Mouse (Mus musculus) spleen, adult 2 months (tissue): ENCODE results near the gene Zfp950. TPM values are rescaled to one million over a fixed set of nuclear protein-coding genes. Genes with fewer than 3 reads are reported as not detected.

ENCODE experiments used
- DNase-seq, 2 experiments: peaks; one replicate each; pipeline versions ENCODE4 v3.0.0 to v3.0.0-alpha.2; 2012 to 2021; ENCODE audit warnings: low spot score in 2 of 2, low read depth in 1 of 2
- H3K27ac ChIP-seq: fragments of 200-500 bp; 2 replicates; pipeline ENCODE4 v1.5.1; 2012; ENCODE audit warnings: low read length, inconsistent platforms; ENCODE audit not compliant: insufficient read depth
- H3K27me3 ChIP-seq: fragments of 200-500 bp; 2 replicates; pipeline ENCODE4 v1.6.1; 2012; ENCODE audit warnings: mild to moderate bottlenecking, moderate library complexity, low read length, inconsistent platforms; ENCODE audit not compliant: control insufficient read depth, insufficient read depth
- H3K36me3 ChIP-seq: fragments of 200-500 bp; 2 replicates; pipeline ENCODE4 v1.6.1; 2012; ENCODE audit warnings: mild to moderate bottlenecking, low read length, inconsistent platforms; ENCODE audit not compliant: control insufficient read depth, insufficient read depth
- H3K4me1 ChIP-seq: fragments of 200-500 bp; 2 replicates; pipeline ENCODE4 v1.6.1; 2011; ENCODE audit warnings: inconsistent platforms; ENCODE audit not compliant: control insufficient read depth, insufficient read depth, insufficient read length
- H3K4me3 ChIP-seq: fragments of 200-500 bp; 2 replicates; pipeline ENCODE4 v1.5.1; 2011; ENCODE audit warnings: mild to moderate bottlenecking, inconsistent platforms; ENCODE audit not compliant: insufficient read depth, insufficient read length; ENCODE audit errors: extremely low read depth
- CTCF ChIP-seq: fragments of 200-500 bp; IDR thresholded peaks from 2 replicates; pipeline ENCODE4 v1.5.1; 2011; ENCODE audit warnings: mild to moderate bottlenecking, inconsistent platforms; ENCODE audit not compliant: insufficient read depth, insufficient read length, insufficient replicate concordance; ENCODE audit errors: extremely low read depth
- POLR2A ChIP-seq: fragments of 200-500 bp; IDR thresholded peaks from 2 replicates; pipeline ENCODE4 v1.6.1; 2011; ENCODE audit warnings: low read depth, low read length, inconsistent platforms
- WGBS: fragments of 180-500 bp; shearing (Covaris S2); methylation state at CpG from one replicate; pipeline ENCODE4 v1.1.7; 2018; 5-methylcytosine and 5-hydroxymethylcytosine counted together
- polyA plus RNA-seq: library from polyadenylated mRNA; depleted of rRNA; stranded (reverse); fragments of >200 nt; gene quantifications from 2 replicates; pipeline ENCODE4 v1.2.3, GENCODE M21; 2012

The Zfp950 gene
- polyA plus RNA-seq, 1 experiment: 3.5 TPM

DNA sequence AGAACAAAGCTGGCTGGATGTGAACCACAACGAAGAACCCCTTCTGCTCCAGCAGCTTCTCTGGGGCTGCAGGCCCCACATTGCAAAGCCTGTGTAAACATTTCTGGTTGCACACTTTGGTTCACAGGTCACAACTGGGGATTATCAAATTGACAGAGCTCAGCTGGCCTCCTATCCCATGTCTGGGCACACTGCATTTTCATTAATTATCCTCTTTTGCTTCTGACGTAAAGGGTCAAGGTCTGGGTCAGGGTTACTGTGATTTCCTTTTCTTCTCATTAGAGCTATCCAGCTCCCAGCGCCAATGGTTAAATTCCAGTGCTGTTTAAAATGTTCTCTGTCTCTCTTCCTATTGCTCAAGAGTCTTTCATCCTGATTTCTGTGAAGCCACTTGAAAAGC, 83.1 kb downstream of the Zfp950 start:
- DNase-seq: peak in 1 of 2 experiments; percentile 2
- Histone ChIP-seq H3K27ac (no peak overlapping the region), H3K27me3 (no peaks in the 10 kb centered on the region), H3K36me3 (no peaks in the 10 kb centered on the region), H3K4me3 (no peak overlapping the region), H3K4me1 (peaks cover 7% of the 10 kb centered on the region; the same call in 1 of the 2 replicates)
- TF ChIP-seq POLR2A (no peak), CTCF (no peak)
- WGBS: 60% methylated on average over 3 of the region's 3 CpGs

DNA sequence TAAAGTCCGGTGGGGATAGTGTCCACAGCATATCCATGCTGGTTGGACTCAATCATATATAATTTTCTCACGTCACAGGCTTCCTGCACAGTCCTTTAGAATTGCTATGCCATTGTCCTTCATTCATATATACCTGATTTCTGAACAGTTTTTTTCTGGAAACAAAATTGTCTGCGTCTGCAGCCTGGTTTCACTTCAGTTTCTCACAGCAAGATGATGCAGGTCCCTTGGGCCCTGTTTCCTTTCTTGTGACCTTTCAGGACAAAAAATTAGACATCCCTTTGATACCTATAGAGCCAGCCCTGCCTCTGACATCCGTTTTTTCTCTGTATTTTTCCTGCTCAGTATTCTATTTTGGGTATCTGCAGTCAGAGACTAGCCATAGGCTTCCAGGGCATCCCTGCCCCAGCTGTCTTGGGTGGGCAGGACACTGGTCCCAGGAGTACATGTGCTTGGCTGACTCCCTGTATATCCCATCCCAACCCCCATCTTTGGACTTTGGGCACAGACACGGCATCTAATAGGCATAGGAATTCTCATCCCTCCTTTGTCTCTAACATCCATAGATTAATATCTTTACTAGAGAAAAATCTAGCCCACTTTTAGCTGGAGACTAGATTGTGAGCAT, 83.7 kb downstream of the Zfp950 start:
- H3K4me3 ChIP-seq: no peak overlapping the region
- no peak overlapping the region; the same call in 1 of the 2 replicates for H3K27ac ChIP-seq
- WGBS: 54% methylated on average over 5 of the region's 5 CpGs

DNA sequence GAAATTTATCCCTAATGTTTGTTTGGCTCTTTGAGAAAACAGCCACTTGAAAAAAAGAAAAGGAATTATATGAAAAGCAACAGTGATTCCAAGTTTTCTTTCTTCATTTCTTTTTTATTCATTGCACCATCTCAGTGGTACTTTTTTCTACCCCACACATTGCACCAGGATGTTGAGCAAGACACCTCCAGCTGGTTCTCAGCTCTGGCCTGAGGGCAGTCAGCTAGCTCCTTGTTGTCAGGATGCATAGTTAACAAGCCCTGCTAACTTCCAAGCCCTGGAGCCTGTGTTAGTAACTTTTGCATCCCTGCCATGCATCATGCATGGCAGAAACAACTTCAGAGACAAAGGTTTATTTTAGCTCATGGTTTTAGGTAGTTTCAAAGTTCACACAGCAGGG, 87.9 kb downstream of the Zfp950 start:
- Histone ChIP-seq H3K4me1 (peaks cover 7% of the 10 kb centered on the region; the same call in 1 of the 2 replicates), H3K36me3 (no peaks in the 10 kb centered on the region), H3K27ac (no peak overlapping the region), H3K27me3 (no peaks in the 10 kb centered on the region), H3K4me3 (no peak overlapping the region)
- no peak for TF ChIP-seq POLR2A
- no peak for TF ChIP-seq CTCF
- no peak for DNase-seq

More for the DNA sequence above, 83.7 kb downstream of the Zfp950 start:
- TF ChIP-seq POLR2A (no peak), CTCF (no peak)
- H3K27me3 ChIP-seq: no peaks in the 10 kb centered on the region
- no peaks in the 10 kb centered on the region for H3K36me3 ChIP-seq
- H3K4me1 ChIP-seq: peaks cover 7% of the 10 kb centered on the region; the same call in 1 of the 2 replicates
- DNase-seq: peak; percentile 8 to 27

DNA sequence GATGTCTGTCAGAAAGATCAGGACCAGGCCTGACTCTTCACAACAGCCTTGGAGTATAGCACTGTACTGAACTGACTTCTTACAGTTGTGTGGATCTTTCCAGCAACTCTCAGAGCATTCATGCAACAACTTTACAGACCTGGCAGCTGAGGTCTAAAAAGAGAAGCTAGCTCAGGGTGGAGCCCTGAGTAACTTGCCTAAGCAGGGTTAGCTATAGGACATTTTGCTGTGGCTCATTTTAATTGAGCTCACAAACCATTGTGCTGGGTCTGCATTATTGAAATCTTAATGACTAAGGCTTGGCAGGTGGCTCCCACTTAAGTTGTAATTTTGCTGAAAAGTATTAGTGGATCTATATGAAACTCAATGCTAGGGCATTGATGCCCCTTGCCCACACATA, 88.6 kb downstream of the Zfp950 start:
- no peak overlapping the region for H3K27ac ChIP-seq
- DNase-seq: no peak
- H3K4me3 ChIP-seq: no peak overlapping the region
- no peaks in the 10 kb centered on the region for H3K27me3 ChIP-seq
- peaks cover 1% of the 10 kb centered on the region; the same call in 1 of the 2 replicates for H3K4me1 ChIP-seq
- no peaks in the 10 kb centered on the region for H3K36me3 ChIP-seq
- TF ChIP-seq CTCF (no peak), POLR2A (no peak)

DNA sequence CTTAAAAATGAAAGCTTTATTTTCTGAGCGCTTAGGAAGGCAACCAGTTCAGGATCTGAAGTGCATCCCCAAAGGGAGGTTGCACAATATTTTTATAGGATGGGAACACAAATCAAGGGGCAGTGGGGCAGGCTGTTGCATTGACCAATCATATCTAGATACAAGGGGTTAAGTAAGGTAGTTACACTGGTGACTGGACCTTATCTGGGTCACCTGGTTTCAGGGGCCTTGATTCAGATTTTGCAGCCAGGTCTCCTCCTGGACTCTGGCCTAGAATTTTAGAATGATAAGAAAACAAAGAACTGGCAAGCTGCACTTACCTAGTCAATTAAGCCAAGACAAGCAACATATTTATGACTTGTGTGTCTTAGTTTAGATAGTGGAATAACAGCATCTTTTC, 89.5 kb downstream of the Zfp950 start:
- no peak for DNase-seq
- Histone ChIP-seq H3K36me3 (no peaks in the 10 kb centered on the region), H3K27ac (no peak overlapping the region), H3K4me3 (no peak overlapping the region), H3K4me1 (no peaks in the 10 kb centered on the region), H3K27me3 (no peaks in the 10 kb centered on the region)
- WGBS: 89% methylated on average over 1 of the region's 1 CpGs
- TF ChIP-seq CTCF (no peak), POLR2A (no peak)

DNA sequence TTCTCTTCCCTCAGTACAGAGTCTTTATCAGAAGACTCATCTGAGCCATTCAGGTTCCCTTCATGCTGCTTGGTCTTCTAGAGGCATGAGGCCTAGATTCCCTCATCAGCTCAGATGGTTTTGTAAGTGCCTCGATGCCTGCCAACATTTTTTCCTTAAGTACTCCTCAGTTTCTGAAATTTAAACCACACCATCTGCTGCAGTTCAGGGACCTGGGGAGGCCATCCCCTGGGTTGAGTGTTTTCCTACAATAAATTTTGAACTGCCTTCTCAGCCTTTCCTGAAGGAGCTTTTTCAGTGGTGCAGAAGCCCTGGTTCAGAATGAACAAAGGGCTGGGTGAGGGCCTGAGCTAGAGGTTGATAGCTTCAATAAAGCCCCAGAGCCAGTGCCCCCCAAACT, 91.2 kb downstream of the Zfp950 start:
- Histone ChIP-seq H3K27ac (no peak overlapping the region), H3K4me3 (no peak overlapping the region), H3K4me1 (no peaks in the 10 kb centered on the region), H3K27me3 (no peaks in the 10 kb centered on the region), H3K36me3 (no peaks in the 10 kb centered on the region)
- no peak for DNase-seq
- no peak for TF ChIP-seq CTCF
- no peak for TF ChIP-seq POLR2A
- WGBS: 80% methylated on average over 1 of the region's 1 CpGs

DNA sequence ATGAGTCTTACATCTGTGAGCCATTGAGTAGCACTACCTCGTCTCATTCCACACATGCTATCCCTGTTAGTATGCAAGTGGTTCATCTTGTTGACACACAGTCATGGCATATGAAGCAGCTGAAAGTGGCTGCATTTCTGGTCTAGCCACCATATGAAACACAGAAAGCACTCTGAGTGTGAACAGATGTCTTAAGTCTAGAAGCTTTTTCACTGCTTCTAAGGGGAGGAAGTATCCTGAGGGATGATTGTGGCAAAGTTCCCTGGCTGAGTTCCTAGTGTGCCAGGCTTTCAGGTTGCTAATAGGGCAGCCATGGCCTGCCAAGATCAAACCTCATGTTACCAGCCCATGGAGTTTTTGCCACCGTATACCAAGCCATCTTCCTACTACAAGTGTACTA, 92.0 kb downstream of the Zfp950 start:
- no peak for DNase-seq
- Histone ChIP-seq H3K4me3 (no peak overlapping the region), H3K27ac (no peak overlapping the region), H3K4me1 (no peaks in the 10 kb centered on the region), H3K36me3 (no peaks in the 10 kb centered on the region), H3K27me3 (no peaks in the 10 kb centered on the region)
- 88% methylated on average over 2 of the region's 2 CpGs for WGBS
- TF ChIP-seq CTCF: no peak
- TF ChIP-seq POLR2A: no peak
